Mouse (Mus musculus): ENCODE results near the gene Scube2.

Gene Scube2

DNA sequence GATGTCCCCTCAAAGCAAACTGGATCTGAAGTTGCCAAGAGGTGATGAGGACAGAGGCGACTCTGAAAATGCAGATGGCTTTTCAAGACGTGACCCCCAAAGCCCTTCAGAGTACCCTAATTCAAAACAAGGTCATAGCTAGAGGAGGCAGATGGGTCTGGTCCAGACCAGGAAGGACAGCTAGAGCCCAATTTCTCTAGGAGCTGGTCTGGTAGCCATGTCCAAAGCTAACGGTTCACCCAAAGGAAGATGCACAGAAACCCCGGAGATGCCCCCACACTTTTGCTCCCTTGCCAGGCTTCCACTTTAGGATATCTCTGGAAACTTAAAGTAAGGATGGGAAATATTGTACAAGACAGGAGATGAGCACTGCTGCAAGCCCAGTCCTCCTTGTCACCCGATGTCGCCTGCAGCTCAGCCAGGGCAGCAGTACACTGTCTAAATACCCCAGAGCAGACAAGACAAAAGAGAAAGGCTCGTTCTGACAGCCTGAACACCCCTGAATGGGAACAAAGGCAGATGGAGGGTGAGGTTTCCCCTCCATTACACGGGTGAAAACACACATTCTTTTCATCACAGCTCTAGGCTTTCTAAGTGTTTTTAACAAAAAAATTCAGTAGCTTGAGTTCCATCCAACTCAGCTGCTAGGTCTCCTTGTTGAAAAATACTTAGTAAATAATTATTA, 15.6 kb downstream of the Scube2 start:
- DNase-seq: no peak

GRCm38 (mm10) chr7:109848867-109849733, 16.4 kb downstream of the Scube2 start:
- DNase-seq: no peak

DNA sequence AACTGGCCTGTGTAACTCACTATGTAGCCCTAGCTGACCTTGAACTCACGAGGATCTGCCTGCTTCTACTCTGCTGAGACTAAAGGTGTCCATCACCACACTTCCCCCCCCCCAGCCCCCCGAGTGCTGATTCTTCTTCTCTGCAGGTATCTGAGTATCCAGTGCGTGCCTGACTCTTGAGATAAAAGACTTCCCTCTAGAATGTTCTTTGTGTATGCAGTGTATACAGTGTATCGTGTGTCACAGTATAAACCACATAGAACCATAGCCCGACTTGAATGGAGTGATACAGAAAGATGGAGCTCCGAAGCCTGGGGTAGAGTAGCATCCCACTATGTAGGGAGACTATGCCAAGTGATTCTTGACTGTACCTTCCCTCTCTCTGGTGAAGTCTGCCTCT, 21.4 kb downstream of the Scube2 start:
- no peak for DNase-seq

- DNase-seq: no peak
Observed at GRCm38 (mm10) chr7:109841618-109842418, 23.7 kb downstream of the Scube2 start.

DNA sequence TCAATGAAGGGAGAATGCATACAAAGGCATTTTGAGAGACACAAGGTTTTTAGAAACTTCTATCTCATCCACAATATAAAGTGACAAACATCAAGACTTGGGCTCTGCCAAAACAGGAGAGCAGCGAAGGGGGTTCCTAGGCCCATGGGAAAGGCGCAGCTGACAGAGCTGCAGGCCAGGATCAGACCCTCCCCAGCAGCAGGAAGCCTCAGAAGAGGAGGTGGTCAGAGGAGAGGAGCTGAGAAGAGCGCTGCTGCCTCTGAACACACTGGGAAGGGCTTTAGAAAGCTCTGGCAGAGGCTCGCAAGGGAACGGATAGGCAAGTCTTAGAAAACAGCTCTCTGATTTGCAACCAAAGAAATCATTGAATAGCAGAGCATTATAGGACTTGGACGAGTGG, 24.4 kb downstream of the Scube2 start:
- DNase-seq: no peak

GRCm38 (mm10) chr7:109838613-109839012, 26.9 kb downstream of the Scube2 start:
- DNase-seq: no peak

GRCm38 (mm10) chr7:109837651-109838050, 27.8 kb downstream of the Scube2 start:
- no peak for DNase-seq

DNA sequence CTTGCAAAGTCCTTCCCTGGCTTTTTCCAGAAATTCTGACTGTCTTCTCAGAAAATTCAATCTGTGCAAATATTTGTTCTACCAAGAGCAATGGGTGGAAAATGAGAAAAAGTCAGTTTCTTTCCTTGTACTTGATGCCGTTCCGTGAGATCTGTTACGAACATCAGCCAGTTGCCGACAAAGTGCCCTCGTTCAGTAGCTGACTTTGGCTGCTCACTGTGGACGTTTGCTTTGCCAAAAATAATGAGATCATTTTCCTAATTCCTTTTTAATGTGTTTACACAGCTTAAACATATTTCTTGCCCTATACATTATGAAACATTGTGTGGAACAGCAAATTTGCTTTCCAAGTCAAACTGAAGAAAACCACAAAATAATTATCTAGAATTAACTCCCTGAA, 30.6 kb downstream of the Scube2 start:
- DNase-seq: no peak

DNA sequence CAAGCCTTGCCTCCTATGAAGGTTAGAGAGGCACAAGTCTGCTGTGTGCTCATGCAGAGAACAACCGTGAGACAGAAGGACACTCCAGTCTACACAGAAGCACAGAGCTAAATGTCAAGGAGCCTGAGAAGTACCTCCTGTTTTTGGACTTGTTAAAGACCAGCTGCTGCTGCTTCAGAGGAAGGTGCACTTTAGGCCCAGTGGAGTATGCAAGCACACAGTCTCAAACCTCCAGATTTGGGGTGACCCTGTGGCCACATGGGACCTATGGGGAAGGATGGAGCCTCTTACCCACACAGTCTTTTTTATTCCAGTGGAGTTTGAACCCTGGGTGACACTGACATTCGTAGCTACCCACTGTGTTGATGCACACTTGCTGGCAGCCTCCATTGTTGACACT, 34.1 kb downstream of the Scube2 start:
- no peak for DNase-seq

- DNase-seq: peak; percentile 27
Observed at GRCm38 (mm10) chr7:109826911-109827310, 38.6 kb downstream of the Scube2 start.

- DNase-seq: no peak
Observed at GRCm38 (mm10) chr7:109825293-109825692, 40.2 kb downstream of the Scube2 start.

DNA sequence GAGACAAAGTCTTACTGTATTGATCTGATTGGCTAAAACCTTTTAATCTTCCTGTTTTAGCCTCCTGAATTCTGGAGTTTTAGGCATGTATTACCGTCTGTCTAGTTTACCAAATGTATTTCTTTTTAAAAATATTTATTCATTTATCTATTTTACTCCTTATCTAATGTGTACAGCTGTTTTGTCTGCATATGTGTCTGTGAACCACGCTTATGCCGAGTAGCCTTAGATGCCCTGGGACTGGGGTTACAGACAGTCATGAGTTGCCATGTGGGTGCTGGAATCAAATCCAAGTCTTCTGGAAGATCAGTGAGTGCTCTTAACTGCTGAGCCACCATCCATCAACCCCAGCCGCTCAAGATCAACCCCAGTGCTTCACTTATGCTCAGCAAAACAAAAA, 46.9 kb downstream of the Scube2 start:
- DNase-seq: no peak

GRCm38 (mm10) chr7:109817954-109818353, 47.5 kb downstream of the Scube2 start:
- DNase-seq: no peak

DNA sequence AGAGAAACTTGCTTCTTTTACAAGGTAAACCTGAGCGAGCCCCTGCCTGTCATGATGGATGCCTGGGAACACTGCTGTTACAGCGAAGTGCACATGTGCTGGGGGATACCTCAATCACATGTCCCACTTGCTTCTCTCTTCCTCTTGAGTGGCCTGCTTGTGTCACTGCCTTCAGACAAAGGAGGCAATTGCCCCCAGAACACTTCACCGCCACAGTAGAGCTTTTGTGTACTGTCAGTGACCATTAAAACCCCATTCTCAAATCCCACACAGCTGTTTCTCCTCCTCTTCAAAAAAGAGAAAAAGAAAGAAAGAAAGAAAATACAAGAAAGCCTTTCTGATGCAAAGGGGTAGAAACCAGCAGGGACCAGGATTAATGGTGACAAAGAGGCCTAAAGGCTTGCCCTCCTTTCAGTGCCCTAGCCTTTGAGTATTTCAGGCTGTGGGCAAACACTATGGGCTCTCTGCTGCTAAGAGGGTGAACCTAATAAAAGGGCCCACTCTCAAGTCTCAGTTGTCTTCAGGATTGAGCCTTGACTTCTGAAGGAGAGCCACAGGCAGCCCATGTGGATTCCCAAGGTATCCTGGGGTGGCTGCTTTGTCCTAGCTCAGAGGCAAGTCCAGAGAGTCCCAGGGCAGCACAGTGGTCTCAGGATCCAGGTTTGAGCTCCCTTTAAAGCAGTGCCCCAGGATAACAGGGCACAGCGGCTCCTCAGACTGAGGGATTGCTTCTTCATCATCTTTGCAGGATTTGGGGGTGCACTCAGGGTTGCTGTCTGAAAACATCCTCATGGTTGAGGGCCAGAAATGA, 51.9 kb downstream of the Scube2 start:
- DNase-seq: no peak

DNA sequence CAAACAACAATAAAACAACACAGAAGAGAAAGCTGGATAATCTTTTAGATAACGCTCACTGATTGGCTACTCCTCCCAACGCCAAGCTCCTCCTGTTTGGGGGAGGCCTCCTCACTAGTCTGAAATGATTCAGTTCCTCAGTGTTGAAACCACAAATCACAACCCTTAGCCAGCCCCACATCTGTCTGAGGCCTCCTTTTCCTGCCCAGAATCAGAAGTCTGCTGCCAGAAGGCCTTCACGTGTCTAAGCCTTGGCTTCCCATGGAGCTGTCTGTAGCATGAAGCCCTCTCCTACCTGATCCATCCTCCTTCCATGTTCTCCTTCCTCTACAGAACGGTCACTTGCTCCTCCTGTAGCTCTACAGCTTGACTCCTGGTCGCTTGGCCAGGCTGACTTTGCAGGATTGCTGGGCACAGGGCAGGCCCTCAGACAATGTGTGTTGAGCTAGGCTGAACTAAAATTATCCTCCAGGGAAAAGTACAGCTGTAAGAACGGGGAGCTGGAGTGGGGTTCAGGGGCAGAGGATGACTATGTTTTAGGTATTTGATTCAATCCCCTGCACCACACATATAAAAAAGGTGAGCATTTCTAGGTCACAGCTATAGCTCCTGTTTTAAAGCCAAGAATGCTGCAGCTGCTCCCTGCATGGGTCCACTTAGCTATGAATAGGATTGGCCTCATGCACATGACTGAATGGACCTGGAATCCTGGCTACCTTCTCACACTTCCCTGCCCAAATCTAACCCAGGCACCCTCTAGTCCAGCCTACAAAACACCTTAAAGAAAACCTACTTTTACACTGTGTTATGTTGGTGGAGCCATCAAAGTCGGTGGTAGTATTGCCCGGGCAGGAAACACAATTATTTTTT, 57.6 kb downstream of the Scube2 start:
- no peak for DNase-seq

DNA sequence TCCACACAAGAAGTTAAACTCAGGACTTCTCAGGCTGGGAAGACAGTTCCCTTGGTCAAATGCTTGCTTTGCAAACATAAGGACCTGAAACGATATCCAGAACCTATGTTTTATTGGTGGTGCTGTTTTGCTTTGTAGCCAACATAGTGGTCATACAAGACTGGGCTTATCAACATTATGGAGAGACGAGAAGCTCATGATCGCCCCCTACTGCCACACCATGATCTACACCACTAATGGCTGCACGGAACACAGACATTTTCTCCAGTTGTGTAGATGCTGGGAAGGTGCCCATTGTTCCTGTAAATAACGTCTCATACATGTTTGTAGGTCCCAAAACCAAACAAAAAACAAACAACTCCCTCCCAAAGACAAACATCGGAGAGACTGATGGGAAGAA, 60.6 kb downstream of the Scube2 start:
- no peak for DNase-seq

- DNase-seq: no peak
Observed at GRCm38 (mm10) chr7:109804355-109804754, 61.1 kb downstream of the Scube2 start.

DNA sequence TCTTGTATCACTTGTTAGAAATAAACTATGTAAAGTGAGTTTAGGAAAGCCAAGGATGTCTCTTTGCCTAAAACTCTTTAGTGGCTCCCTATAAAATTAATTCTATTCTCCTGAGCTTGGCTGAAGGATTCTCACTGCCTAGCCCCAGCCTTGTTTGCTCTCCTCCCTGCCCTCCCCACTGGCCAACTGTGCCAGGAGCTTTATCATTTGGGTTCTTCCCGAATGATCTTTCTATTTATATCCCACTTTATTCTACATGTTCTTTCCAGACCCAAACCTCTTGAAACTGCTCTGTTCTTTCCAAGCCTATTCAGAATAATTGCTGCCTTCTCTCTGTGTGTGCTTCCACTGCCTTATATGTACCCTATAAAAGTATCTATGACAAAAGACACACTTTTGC, 62.0 kb downstream of the Scube2 start:
- no peak for DNase-seq

- DNase-seq: no peak
Observed at GRCm38 (mm10) chr7:109800626-109801025, 64.9 kb downstream of the Scube2 start.

GRCm38 (mm10) chr7:109799168-109799567, 66.3 kb downstream of the Scube2 start:
- DNase-seq: peak; percentile 28

GRCm38 (mm10) chr7:109795564-109795963, 69.9 kb downstream of the Scube2 start:
- DNase-seq: peak; percentile 13

DNA sequence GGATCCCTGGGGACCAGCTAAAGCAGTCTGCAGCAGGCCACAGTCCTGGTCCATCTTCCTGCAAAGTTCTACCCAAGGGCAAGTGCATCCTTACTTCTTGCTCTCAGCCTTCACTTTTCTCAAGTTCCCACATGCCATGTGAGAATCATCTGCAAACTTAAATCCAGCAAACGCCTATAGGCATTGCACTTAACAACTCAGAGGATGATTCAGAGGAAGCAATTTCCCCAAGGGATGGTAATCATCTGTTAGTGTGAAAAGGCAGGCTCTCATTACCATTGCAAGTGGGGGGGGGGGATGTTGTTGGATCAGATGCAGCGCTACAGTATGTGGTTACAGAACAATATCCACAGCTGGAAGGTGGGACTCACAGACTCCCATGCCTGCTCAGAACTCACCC, 70.9 kb downstream of the Scube2 start:
- DNase-seq: no peak

All from kidney, postnatal 14 days (tissue).